Mouse (Mus musculus) cerebellum, adult (tissue): ENCODE measurements at regions not wholly inside any gene's neighbourhood (a gene's known extent, or its start where the extent isn't known, plus 50 kb on each side); places are given as distances from the start of the nearest gene placed in this dataset.

ENCODE experiments used
- ATAC-seq: cut with Nextera tagmentation; 2 replicates; pipeline ENCODE4 v1.9.2; 2017; ENCODE audit warnings: mild to moderate bottlenecking, moderate library complexity, mixed read lengths; ENCODE audit not compliant: insufficient number of reproducible peaks, low FRiP score, low TSS enrichment

GRCm38 (mm10) chr17:87530818-87531410 lies 84.2 kb upstream of the Calm2 start:
- ATAC-seq, result peak; percentile 9; the same call in 1 of the 2 replicates

DNA sequence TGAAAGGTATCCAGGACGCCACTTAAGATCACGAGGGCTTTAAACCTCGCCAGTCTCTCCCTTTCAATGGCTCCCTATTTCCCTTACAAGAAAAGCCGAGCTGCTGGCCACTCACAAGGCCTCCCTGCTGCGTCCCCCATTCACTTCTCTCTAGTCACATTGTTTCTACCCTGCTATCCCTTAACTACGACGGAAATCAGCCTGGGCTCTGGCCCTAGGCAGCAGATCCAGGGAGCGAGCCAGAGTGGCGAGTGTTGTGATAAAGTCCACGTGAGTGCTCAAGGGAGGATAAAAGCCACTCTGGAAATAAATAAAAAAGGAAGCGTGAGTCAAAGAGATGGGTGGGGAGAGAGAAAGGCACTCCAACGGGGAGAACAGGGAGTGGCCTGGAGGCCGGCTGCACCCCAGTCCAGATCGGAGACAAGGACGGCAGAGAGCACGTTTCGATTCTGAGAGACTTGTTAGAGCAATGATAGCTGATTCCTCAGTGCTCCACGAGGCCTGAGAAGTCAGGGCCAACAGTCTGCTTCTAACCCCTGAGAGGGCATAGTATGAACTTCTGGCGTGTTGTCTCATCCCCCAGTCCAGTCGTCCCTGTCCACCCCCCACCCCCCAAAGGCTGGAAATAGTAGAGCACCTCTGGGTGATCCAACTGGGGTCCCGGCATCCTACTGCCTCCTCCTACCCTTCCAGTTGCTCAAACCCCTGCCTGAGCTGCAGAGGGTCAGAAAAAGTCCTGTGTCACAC lies 84.8 kb upstream of the Calm2 start:
- ATAC-seq, result no peak

DNA sequence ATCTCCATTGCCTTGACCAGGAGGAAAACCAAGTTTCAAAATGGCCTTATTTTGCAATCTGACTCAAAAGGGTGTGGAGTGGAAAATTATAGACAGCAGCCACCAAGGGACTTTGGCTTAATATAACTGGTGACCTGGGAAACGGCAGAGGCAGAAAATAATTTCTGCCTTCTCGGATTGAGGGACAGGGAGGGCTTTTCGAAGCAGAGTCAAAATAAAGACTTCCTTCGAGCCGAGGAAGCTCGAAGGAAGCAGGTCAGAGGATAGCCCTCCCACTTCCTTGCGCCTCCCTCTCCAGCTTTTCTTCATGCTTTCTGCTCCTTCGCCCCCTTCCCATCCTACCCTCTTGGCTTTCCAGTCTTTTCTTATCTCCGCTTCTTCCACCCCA lies 85.4 kb upstream of the Calm2 start:
- no peak for ATAC-seq

GRCm38 (mm10) chr17:87532762-87533161 lies 86.0 kb upstream of the Calm2 start:
- no peak for ATAC-seq

- no peak for ATAC-seq
Measured at GRCm38 (mm10) chr17:87549568-87549967, 86.2 kb upstream of the Epcam start.

GRCm38 (mm10) chr17:87550518-87551164 lies 85.1 kb upstream of the Epcam start:
- ATAC-seq, result no peak

GRCm38 (mm10) chr17:87554561-87554960 lies 81.2 kb upstream of the Epcam start:
- no peak for ATAC-seq

DNA sequence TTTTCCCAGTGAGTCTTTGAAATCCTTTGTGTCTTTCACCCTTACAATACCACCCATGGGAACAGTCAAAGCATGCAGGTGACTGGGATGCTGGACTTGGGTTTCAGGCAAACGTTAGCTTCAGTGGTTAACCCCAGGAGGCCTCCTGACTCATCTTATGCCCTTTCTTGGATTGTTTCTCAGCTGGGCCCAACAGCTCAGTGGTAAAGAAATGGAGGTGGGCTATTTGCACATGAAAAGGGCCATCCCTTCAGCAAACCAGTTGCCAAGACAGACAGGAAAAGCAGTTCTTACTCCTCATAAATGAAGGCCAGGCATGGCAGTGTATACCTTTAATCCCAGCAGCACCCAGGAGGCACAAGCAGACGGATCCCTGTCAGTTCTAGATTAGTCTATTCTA lies 77.4 kb upstream of the Epcam start:
- ATAC-seq, result no peak

DNA sequence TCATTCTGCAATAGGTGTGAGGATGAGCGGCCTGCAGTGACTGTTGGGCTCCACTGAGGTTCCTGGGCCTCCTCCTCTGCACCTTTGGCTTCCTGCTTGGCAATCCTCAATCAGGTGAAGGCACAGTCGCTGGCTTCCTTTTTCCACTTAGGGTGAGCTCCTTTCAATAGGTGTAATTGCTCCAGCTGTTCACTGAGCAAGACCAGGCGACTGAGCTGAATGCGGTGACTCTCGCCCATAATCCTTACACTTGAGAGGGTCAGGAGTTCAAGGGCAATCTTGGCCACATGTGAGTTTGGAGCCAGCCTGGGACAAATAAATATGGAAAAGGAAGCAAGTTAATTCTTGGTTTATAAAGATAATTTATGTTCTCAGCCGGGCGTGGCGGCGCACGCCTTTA lies 76.1 kb upstream of the Epcam start:
- ATAC-seq, result no peak

GRCm38 (mm10) chr17:87560923-87561322 lies 74.9 kb upstream of the Epcam start:
- ATAC-seq, result no peak

- no peak for ATAC-seq
Measured at GRCm38 (mm10) chr17:87563375-87563774, 72.4 kb upstream of the Epcam start.

- ATAC-seq, result no peak
Measured at GRCm38 (mm10) chr17:87565631-87566030, 70.1 kb upstream of the Epcam start.

DNA sequence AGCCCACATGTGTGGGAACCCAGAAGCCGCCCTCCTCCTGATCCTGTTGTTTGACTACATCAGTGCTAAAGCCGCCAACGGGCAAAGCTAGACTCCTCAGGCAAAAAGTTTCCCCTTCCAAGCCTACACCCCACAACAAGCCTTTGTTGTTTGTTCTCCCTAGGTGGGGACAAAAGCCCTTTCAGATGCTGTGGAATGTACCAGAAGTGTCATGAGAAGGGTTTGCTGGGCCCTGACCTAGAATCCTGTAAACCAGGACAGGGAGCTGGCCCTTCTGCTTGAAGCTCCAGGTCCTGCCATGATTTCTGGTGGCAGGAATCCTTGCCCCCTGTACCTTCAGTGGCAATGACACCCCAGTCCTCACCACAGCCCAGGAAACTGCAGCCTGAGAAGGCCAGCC lies 69.5 kb upstream of the Epcam start:
- no peak for ATAC-seq

- ATAC-seq, result no peak
Measured at GRCm38 (mm10) chr17:87566996-87567395, 68.8 kb upstream of the Epcam start.

- no peak for ATAC-seq
Measured at GRCm38 (mm10) chr17:87567475-87567874, 68.3 kb upstream of the Epcam start.

- ATAC-seq, result no peak
Measured at GRCm38 (mm10) chr17:87569981-87570380, 65.8 kb upstream of the Epcam start.

DNA sequence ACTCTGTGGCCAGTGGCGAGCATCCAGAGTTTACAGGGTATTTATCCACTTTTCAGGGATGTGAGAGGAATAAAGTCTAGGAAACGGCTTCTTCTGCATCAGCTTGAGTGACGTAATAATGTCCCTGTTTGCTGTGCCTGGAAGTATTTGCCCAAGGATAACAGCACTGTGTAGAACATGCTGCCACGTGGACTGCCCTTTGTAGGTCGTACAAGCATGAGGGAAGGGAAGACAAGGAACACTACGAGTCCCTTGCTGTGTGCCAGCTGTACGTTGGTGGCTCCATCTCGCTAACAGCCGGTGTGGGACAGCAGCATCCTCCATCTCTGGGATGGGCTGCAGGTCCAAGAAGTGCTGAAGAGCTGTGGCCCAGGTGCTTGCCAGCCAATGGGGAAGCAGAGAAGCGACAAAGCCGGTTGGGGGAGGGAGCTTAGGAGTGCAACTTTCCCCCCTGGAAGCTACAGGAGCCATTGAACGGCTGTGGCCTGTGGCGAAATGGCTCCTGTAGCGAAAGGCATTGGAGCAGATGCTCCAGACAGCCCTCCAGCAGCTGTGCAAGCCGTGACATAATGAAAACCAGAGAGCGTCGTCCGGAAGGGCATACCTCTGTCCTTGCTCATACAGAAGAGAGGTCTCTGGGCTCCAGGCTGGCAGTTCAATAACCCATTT lies 65.0 kb upstream of the Epcam start:
- ATAC-seq, result no peak

DNA sequence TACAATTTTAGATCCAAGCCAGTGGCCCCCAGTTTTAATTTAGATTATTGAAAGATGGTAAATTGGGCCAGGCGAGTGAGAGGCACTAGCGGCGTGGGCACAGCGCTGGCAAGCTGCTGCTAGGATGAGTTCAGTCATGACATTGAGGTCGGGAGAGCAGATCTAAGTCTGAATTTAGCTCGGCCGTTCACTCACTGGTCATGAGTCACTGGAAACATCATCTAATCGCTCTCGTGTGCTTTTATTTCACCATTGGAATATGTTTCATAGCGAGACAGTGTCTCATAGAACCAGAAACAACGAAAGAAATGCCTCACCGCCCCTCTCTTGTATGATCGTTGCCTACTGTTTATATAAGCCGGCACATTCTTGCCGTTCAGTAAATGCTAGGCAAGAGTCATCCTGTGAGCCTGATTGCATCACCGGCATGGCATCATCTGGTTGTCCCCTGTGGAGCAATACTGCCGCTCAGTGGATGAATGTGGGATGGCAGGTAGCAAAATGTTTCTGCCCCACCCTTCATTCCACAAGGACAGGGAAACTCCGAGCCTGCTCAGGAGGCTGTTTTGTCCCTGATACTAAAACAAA lies 64.3 kb upstream of the Epcam start:
- ATAC-seq, result peak; percentile 90

- ATAC-seq, result no peak
Measured at GRCm38 (mm10) chr17:87583575-87583974, 52.2 kb upstream of the Epcam start.

GRCm38 (mm10) chr17:87585355-87585754 lies 50.4 kb upstream of the Epcam start:
- no peak for ATAC-seq
